Mouse (Mus musculus) cortical plate, adult 2 months (tissue): ENCODE results near the gene Htra2. TPM values are rescaled to one million over a fixed set of nuclear protein-coding genes. Genes with fewer than 3 reads are reported as not detected.

Experiments
- H3K27ac ChIP-seq: fragments of 200-500 bp; 2 replicates; pipeline ENCODE4 v1.5.1; 2012; ENCODE audit warnings: low read length, control low read depth, inconsistent platforms; ENCODE audit not compliant: insufficient read depth
- H3K4me1 ChIP-seq: fragments of 200-500 bp; 2 replicates; pipeline ENCODE4 v1.6.1; 2011; ENCODE audit warnings: low read length; ENCODE audit not compliant: control insufficient read depth, insufficient read depth
- H3K4me3 ChIP-seq: fragments of 200-500 bp; 2 replicates; pipeline ENCODE4 v1.5.1; 2011; ENCODE audit warnings: mild to moderate bottlenecking, low read length, control low read depth; ENCODE audit not compliant: insufficient read depth
- CTCF ChIP-seq: fragments of 200-500 bp; IDR thresholded peaks from 2 replicates; pipeline ENCODE4 v1.5.1; 2011; ENCODE audit warnings: mild to moderate bottlenecking, control low read depth, low read length; ENCODE audit not compliant: insufficient read depth; ENCODE audit errors: extremely low read depth
- POLR2A ChIP-seq: fragments of 200-500 bp; IDR thresholded peaks from 2 replicates; pipeline ENCODE4 v1.6.1; 2011; ENCODE audit warnings: mild to moderate bottlenecking, low read length, control low read depth; ENCODE audit not compliant: insufficient read depth; ENCODE audit errors: extremely low read depth
- polyA plus RNA-seq: library from polyadenylated mRNA; depleted of rRNA; stranded (reverse); fragments of >200 nt; gene quantifications from 2 replicates; pipeline ENCODE4 v1.2.3, GENCODE M21; 2012

Htra2 gene
- polyA plus RNA-seq, 1 experiment: 58.8 TPM

- Histone ChIP-seq H3K27ac (no peak overlapping the region), H3K4me1 (no peaks in the 10 kb centered on the region), H3K4me3 (peak overlapping the region; percentile 43)
- TF ChIP-seq POLR2A (no peak), CTCF (no peak)
Measured at GRCm38 (mm10) chr6:83034463-83035055, 20.5 kb downstream of the Htra2 start.

- peak within 1 kb of the TSS; percentile 43 for H3K4me3 ChIP-seq
- TF ChIP-seq POLR2A (no peak), CTCF (no peak)
- no peaks in the 10 kb centered on the region for H3K4me1 ChIP-seq
- peak within 1 kb of the TSS; percentile 19 for H3K27ac ChIP-seq
Measured at GRCm38 (mm10) chr6:83033249-83034185, 21.6 kb downstream of the Htra2 start, which contains the start of the genes Dok1 and Loxl3. Dok1 (minus strand) TSS chr6:83033471. Loxl3 (plus strand) TSS chr6:83034173.

DNA sequence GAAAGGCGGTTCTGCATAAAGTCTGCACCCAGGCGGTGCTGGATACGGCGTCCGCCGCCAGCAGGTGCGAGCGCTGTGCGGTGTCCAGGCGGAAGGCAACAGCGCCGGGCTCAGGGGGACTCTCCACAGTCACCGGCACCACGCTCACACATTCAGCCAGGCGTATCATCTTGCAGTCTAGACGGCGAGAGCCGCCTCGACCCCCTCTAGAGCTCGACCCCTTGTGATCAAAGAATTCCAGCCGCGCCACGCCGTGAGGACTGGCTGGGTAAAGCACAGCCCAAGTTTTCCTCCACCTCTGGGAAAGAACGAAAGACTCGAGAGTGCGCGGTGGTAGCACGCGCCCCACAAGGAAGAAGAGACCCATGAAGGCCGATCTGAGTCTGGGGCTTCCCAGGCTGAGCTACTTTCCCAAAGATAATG lies 22.3 kb downstream of the Htra2 start:
- Histone ChIP-seq H3K4me3 (peak overlapping the region; percentile 43), H3K4me1 (no peaks in the 10 kb centered on the region), H3K27ac (no peak overlapping the region; the same call in 1 of the 2 replicates)
- TF ChIP-seq CTCF: no peak
- no peak for TF ChIP-seq POLR2A

- no peaks in the 10 kb centered on the region for H3K4me1 ChIP-seq
- H3K27ac ChIP-seq: no peak overlapping the region
- H3K4me3 ChIP-seq: no peak overlapping the region; the same call in 1 of the 2 replicates
- TF ChIP-seq POLR2A (no peak), CTCF (no peak)
Measured at GRCm38 (mm10) chr6:83031921-83032590, 23.0 kb downstream of the Htra2 start.

GRCm38 (mm10) chr6:83031111-83031510 lies 24.0 kb downstream of the Htra2 start:
- H3K4me1 ChIP-seq: no peaks in the 10 kb centered on the region
- TF ChIP-seq POLR2A (no peak), CTCF (no peak)
- no peak overlapping the region for H3K27ac ChIP-seq
- no peak overlapping the region for H3K4me3 ChIP-seq

DNA sequence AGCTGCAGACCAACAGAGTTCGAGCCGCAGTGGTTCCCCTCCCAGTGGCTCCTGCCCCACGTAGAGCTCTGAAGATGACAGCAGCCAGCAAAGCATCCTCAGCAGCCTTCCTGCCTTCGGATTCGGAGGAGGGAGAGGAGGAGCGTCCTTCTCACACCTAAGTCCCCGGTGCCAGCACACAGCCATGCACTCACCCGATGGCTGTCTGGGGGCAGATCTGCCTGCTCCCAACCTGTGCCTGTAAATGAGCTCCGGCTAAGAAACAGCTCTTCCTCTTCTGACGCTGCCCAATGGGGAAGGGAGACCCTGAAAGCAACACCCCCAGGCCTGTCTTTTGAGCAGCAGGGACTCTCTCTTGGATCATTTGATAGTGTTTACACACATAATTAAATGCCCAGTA lies 25.3 kb downstream of the Htra2 start:
- H3K4me3 ChIP-seq: no peak overlapping the region
- H3K4me1 ChIP-seq: no peaks in the 10 kb centered on the region
- H3K27ac ChIP-seq: no peak overlapping the region
- TF ChIP-seq POLR2A (no peak), CTCF (no peak)

DNA sequence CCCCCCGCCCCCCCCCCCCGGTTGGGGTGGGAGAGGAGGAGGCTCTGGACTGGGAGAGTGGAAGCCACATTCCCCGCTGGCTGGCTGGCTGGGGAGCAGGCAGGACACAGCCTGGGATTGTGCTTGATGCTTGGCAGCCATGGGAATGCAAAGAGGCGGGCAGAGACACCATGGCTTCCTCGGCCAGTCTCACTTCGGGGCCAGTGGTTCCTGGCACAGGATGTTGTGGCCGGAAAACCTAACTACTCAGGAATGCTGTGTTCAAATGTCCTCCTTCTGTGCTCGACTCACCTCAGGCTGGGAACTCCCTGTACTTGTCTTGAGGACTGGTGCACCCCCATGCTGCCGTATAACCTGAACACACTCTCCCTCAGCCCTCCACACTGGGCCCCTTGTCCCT lies 27.4 kb downstream of the Htra2 start:
- TF ChIP-seq POLR2A (no peak), CTCF (no peak)
- Histone ChIP-seq H3K27ac (no peak overlapping the region), H3K4me3 (no peak overlapping the region), H3K4me1 (no peaks in the 10 kb centered on the region)

DNA sequence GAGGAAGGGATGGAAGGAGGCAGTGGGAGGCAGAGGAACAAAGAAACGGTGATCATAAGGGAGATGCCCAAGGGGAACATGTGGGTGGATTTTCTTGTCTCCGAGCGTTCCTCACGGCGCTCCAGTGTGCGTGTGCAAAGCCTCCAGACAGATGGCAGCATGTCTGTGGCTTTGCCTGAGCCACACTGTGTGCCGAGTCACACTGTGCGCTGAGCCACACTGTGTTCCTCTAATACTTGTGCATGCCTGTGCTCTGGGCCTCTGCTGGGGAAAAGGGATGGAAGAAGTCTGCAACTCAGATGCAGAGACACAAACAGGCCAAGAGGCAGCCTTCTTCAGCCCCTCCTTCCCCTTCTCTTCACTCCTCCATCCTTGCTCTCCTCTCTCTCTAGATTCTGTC lies 27.8 kb downstream of the Htra2 start:
- no peak overlapping the region for H3K27ac ChIP-seq
- H3K4me1 ChIP-seq: no peaks in the 10 kb centered on the region
- no peak overlapping the region for H3K4me3 ChIP-seq
- TF ChIP-seq CTCF: no peak
- TF ChIP-seq POLR2A: no peak

GRCm38 (mm10) chr6:83025221-83025620 lies 29.9 kb downstream of the Htra2 start:
- TF ChIP-seq CTCF (no peak), POLR2A (no peak)
- Histone ChIP-seq H3K27ac (no peak overlapping the region), H3K4me1 (no peaks in the 10 kb centered on the region), H3K4me3 (no peak overlapping the region)
